Mouse (Mus musculus) heart, postnatal 0 days (tissue): ENCODE results near the gene Ace2. TPM values are rescaled to one million over a fixed set of nuclear protein-coding genes. Genes with fewer than 3 reads are reported as not detected.

Experiments
- ATAC-seq: fragments of 200-750 bp; cut with Nextera tagmentation; 2 replicates; pipeline ENCODE4 v1.8.0; 2017; ENCODE audit warnings: low read depth, moderate number of reproducible peaks, moderate library complexity; ENCODE audit not compliant: insufficient read depth
- DNase-seq: peaks from one replicate; pipeline ENCODE4 v3.0.0-alpha.2; 2016; ENCODE audit warnings: low spot score
- H3K27ac ChIP-seq: fragments of 300-500 bp; sonication (generic); 2 replicates; pipeline ENCODE4 v1.5.1; 2014; ENCODE audit warnings: low read depth, mild to moderate bottlenecking
- H3K27me3 ChIP-seq: fragments of 300-500 bp; sonication (generic); 2 replicates; pipeline ENCODE4 v1.6.1; 2014; ENCODE audit warnings: low read length, mixed read lengths; ENCODE audit not compliant: control insufficient read depth, insufficient read depth
- H3K36me3 ChIP-seq: fragments of 300-500 bp; sonication (generic); replicated peaks from 2 replicates; pipeline ENCODE4 v1.6.1; 2014; ENCODE audit warnings: low read length, mixed read lengths; ENCODE audit not compliant: control insufficient read depth, insufficient read depth
- H3K4me1 ChIP-seq: fragments of 300-500 bp; sonication (generic); 2 replicates; pipeline ENCODE4 v1.6.1; 2014; ENCODE audit warnings: antibody characterized with exemption; ENCODE audit not compliant: control insufficient read depth, insufficient read depth
- H3K4me2 ChIP-seq: fragments of 300-500 bp; sonication (generic); 2 replicates; pipeline ENCODE4 v1.6.1; 2014; ENCODE audit warnings: low read depth, mild to moderate bottlenecking, low read length, moderate library complexity
- H3K4me3 ChIP-seq: fragments of 300-500 bp; sonication (generic); 2 replicates; pipeline ENCODE4 v1.5.1; 2014; ENCODE audit warnings: low read depth, low read length
- H3K9ac ChIP-seq: fragments of 300-500 bp; sonication (generic); replicated peaks from 2 replicates; pipeline ENCODE4 v1.6.1; 2014; ENCODE audit warnings: low read depth, low read length, mixed read lengths
- H3K9me3 ChIP-seq: fragments of 300-500 bp; sonication (generic); replicated peaks from 2 replicates; pipeline ENCODE4 v1.6.1; 2016; ENCODE audit warnings: low read length; ENCODE audit not compliant: control insufficient read depth
- CTCF ChIP-seq: IDR thresholded peaks from 2 replicates; pipeline ENCODE4 v1.5.1; 2016; ENCODE audit warnings: antibody characterized with exemption, control low read depth, low read depth
- EP300 ChIP-seq: IDR thresholded peaks from 2 replicates; pipeline ENCODE4 v1.6.1; 2016; ENCODE audit warnings: antibody characterized with exemption, low read depth
- WGBS: fragments of 180-500 bp; shearing (Covaris S2); extraction: QIAGEN DNeasy Blood & Tissue Kit; methylation state at CpG from one replicate; pipeline ENCODE4 v1.1.7; 2014; 5-methylcytosine and 5-hydroxymethylcytosine counted together
- polyA plus RNA-seq: library from polyadenylated mRNA; unstranded; fragments of >200 nt; fragmentation: Nextera tagmentation; extraction: Ambion mirVana; gene quantifications from 2 replicates; pipeline ENCODE4 v1.2.1, GENCODE M21; 2015
- total RNA-seq: library from RNA; depleted of rRNA; stranded (reverse); fragments of >200 nt; gene quantifications from 2 replicates; pipeline ENCODE4 v1.2.3, GENCODE M21; 2014; ENCODE audit warnings: low replicate concordance

The Ace2 gene
- total and polyA plus RNA-seq, 2 experiments from 2014 or later, result 0.31 TPM; not detected in 1

DNA sequence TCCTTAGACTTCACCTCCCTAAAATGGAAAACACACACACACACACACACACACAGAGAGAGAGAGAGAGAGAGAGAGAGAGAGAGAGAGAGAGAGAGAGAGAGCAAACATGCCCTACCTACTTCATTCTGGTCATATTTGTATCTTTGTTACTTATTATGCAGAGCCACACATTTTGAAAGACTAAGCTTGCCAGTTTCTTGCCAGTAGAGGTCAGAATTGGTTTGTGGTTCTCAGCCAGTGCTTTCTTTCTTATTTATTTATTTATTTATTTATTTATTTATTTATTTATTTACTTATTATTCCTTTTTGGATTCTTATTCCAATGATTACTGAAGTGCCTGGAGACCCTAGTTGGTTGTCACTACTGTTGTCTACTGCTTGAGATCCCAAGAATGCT lies 37.6 kb upstream of the Ace2 start:
- Histone ChIP-seq H3K36me3 (no peaks in the 10 kb centered on the region), H3K4me2 (no peak overlapping the region), H3K9ac (no peak overlapping the region), H3K9me3 (no peaks in the 10 kb centered on the region), H3K27me3 (no peaks in the 10 kb centered on the region), H3K4me3 (no peak overlapping the region), H3K27ac (no peak overlapping the region), H3K4me1 (no peaks in the 10 kb centered on the region)
- no peak for DNase-seq
- no peak for ATAC-seq
- TF ChIP-seq CTCF (no peak), EP300 (no peak)

DNA sequence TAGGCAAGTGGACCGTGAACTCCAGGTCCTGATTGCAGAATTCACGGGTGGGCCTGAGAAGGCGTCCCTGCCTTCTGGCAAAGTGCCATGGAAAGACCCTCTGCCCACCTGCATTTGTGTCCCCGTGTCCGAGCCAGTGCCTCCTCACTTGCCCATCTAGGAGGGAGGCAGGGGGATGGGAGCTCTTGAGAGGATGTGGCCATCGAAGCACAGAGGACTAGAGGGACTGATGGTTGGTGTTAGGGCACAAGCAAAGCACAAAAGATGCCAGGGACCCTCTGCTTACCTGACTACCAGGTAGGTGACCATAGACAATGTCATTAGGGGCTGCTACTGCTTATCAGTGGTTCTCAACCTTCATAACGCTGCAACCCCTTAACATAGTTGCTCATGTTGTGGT lies 36.9 kb upstream of the Ace2 start:
- no peaks in the 10 kb centered on the region for H3K4me1 ChIP-seq
- no peak overlapping the region for H3K9ac ChIP-seq
- H3K4me3 ChIP-seq, result no peak overlapping the region
- H3K9me3 ChIP-seq, result no peaks in the 10 kb centered on the region
- DNase-seq, result no peak
- WGBS, result 70% methylated on average over 7 of the region's 7 CpGs
- no peak overlapping the region for H3K27ac ChIP-seq
- ATAC-seq, result no peak
- no peak for TF ChIP-seq CTCF
- TF ChIP-seq EP300, result no peak
- H3K4me2 ChIP-seq, result no peak overlapping the region
- no peaks in the 10 kb centered on the region for H3K27me3 ChIP-seq
- H3K36me3 ChIP-seq, result no peaks in the 10 kb centered on the region

DNA sequence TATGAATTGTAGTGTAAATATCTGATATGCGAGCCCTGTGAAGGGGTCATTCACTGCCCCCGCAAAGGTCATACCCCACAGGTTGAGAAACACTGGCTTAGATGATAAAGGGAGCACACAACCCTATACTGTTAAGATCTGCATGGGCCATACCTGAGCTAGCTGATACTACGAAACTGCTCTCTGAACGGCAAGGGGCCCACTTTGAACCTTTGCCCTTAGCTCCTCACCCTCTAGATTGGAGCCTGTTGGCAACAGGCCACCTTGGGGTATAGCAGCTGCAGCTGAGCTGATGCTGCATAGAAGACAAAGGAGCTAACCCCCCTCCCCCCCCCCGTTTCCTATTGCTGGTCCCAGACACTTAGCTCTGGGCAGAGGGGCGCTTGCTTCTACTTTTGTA lies 36.5 kb upstream of the Ace2 start:
- H3K9me3 ChIP-seq, result no peaks in the 10 kb centered on the region
- DNase-seq (no peak), ATAC-seq (no peak)
- no peak overlapping the region for H3K4me2 ChIP-seq
- H3K27me3 ChIP-seq, result no peaks in the 10 kb centered on the region
- H3K4me3 ChIP-seq, result no peak overlapping the region
- no peaks in the 10 kb centered on the region for H3K4me1 ChIP-seq
- H3K9ac ChIP-seq, result no peak overlapping the region
- no peak overlapping the region for H3K27ac ChIP-seq
- TF ChIP-seq EP300 (no peak), CTCF (no peak)
- 53% methylated on average over 6 of the region's 6 CpGs for WGBS
- H3K36me3 ChIP-seq, result no peaks in the 10 kb centered on the region

DNA sequence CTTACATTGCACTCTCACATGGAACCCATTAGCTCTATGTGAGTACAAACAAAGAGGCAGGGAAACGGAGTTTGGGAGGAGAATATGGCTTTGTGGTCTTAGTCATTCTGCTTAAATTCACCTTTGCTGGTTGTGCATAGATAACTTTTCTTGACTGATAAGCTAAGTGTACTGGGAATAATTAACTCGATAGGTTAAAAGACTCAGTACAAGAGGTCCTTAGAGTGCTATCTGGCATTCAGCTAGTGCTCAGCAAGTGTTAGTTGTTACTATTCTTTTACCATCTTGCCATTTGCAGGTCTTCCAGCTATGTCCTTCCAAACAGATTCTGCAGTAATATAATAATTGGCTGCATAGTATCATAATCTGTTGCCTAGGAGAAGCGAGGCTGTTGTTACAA lies 28.0 kb upstream of the Ace2 start:
- Histone ChIP-seq H3K27me3 (no peaks in the 10 kb centered on the region), H3K4me1 (no peaks in the 10 kb centered on the region), H3K4me3 (no peak overlapping the region), H3K27ac (no peak overlapping the region), H3K9ac (no peak overlapping the region), H3K4me2 (no peak overlapping the region), H3K36me3 (no peaks in the 10 kb centered on the region), H3K9me3 (no peaks in the 10 kb centered on the region)
- DNase-seq (no peak), ATAC-seq (no peak)
- TF ChIP-seq CTCF (no peak), EP300 (no peak)
- WGBS, result 53% methylated on average over 3 of the region's 3 CpGs

DNA sequence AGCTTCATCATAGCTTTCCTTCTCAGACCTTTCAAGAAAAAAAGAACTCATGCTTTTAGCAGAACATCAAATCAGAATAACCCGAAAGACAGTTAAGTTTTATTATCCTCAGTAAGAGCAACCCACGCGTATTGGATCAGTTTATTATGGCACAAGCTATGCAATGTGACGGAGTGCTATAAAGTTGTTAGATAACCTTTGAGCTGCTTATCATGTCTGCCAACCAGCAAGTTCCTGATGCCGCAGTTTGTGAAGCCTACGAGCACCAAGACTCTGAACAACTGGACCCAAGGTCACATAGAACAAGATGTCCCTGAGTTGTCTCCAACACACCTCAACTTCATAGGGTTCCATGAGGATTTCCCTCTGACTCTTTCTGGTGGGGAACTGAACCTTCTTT lies 25.4 kb upstream of the Ace2 start:
- WGBS, result 63% methylated on average over 6 of the region's 6 CpGs
- Histone ChIP-seq H3K9me3 (no peaks in the 10 kb centered on the region), H3K36me3 (no peaks in the 10 kb centered on the region), H3K4me3 (no peak overlapping the region), H3K27ac (no peak overlapping the region), H3K27me3 (no peaks in the 10 kb centered on the region), H3K4me1 (no peaks in the 10 kb centered on the region), H3K4me2 (no peak overlapping the region), H3K9ac (no peak overlapping the region)
- DNase-seq, result no peak
- ATAC-seq, result no peak
- TF ChIP-seq CTCF, result no peak
- TF ChIP-seq EP300, result no peak

- Histone ChIP-seq H3K9ac (no peak overlapping the region), H3K4me2 (no peak overlapping the region), H3K27ac (no peak overlapping the region), H3K4me1 (no peaks in the 10 kb centered on the region), H3K4me3 (no peak overlapping the region), H3K36me3 (no peaks in the 10 kb centered on the region), H3K9me3 (no peaks in the 10 kb centered on the region), H3K27me3 (no peaks in the 10 kb centered on the region)
- ATAC-seq, result no peak
- DNase-seq, result no peak
- TF ChIP-seq EP300, result no peak
- TF ChIP-seq CTCF, result no peak
- WGBS, result 82% methylated on average over 3 of the region's 3 CpGs
Measured at GRCm38 (mm10) chrX:164123942-164124341, 15.2 kb upstream of the Ace2 start.
